Mouse (Mus musculus) heart, adult 2 months (tissue): ENCODE measurements around the gene Ppih.

Experiments
- CTCF ChIP-seq: fragments of 200-600 bp; IDR thresholded peaks from 2 replicates; pipeline ENCODE4 v1.8.1; 2022; ENCODE audit warnings: antibody characterized with exemption, mild to moderate bottlenecking, moderate library complexity
- EP300 ChIP-seq: fragments of 200-500 bp; IDR thresholded peaks from 2 replicates; pipeline ENCODE4 v1.6.1; 2011; ENCODE audit warnings: low read depth, low read length, control low read depth; ENCODE audit not compliant: insufficient read depth
- POLR2A ChIP-seq: fragments of 200-500 bp; IDR thresholded peaks from 2 replicates; pipeline ENCODE4 v1.6.1; 2011; ENCODE audit warnings: mild to moderate bottlenecking, low read depth, low read length, control low read depth; ENCODE audit not compliant: insufficient read depth

DNA sequence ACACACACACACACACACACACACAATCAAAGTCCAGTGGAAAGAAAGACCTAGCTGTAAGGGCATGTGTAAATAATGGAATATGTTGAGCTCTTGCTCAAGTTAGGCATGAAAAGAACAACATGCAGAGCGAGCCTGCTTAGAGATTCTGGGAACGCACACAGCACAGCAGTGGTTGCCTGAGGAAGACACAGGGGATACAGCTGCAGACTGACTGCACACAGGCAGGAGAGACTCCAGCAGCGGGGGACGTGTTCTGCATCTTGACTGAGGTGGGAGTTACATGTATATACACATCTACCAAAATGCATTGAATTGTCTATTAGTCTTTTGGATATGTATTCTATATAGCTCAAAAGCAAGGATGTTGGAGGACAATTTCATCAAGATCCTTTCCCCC is 18.1 kb upstream of the Ppih start:
- TF ChIP-seq CTCF (no peak), POLR2A (no peak), EP300 (no peak)
